Mouse (Mus musculus): Measurements from ENCODE around the gene Rhoa. TPM values are rescaled to one million over a fixed set of nuclear protein-coding genes. Genes with fewer than 3 reads are reported as not detected.

Rhoa gene
- 251 and 309 TPM in 2 replicates for polyA plus RNA-seq (2015; fragmentation: Nextera tagmentation; extraction: Ambion mirVana)

DNA sequence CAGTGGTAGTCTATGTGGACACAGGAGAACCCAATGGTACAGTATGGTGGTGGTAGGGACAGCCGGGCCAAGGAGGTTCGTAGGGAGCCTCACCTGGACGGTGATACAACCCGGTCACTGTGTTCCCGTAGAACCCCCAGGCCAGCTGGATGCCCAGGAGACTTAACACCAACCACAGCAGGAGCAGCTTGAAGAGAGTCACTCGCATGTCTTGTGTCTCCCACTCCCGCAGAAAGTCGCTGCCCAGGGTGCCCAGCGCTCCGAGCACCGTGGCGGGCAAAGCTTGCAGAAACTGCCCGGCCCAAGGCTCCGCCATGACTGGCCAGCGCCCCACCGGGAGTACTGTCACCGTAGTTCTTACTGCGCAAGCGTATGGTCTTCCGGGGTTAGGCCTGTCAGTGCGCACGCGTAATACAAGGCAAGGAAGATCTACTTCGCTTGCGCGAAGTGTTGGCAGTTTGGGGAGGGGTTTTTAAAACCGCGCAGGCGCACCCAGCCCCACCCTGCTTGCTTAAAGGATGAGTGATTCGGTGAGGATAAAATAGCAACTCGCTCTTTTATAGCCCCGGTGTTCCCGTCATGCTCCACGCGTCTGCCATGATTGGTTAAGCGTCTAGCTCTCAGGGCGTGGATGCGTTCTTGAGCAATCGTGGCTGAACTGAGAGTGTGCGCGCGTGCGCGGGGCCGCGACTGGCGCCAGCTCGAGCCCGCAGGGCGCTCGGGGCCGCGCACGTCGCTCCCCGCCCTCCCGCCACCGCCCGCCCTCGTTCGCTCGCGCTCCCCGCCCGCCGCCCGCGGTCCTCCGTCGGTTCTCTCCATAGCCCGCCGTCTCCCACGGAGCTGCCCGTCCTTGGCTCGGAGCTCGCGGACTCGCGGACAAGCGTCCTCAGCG, at the start of gene Rhoa, which contains the start of gene Tcta:
Gene Rhoa (plus strand): TSS at position 501 of the 892 bp plus-strand sequence.
Gene Tcta (minus strand): TSS at position 532 of the 892 bp plus-strand sequence.

DNA sequence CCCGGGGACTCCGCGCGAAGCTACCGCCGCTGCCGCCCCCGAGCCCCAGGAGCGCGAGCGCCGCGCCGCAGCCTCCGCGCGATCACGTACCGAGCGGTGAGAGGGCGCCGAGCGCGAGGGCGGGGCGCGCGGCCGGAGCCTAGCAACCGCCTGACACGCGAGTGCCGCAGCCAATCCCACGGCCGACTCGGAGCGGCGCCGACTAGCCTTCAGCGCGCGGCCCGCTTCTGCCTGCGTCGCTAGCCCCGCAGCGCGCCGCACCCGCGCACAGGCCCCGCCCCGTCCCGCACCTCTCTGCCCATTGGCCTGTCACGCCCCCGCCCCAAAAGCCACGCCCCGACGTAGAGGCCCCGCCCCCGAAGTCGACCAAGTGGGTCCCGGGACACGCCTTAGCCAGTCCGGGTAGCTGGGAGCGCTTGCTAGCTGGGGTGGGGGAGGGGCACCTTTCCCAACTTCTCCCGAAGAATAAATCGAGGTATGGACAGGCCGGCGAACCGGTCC, 42.2 kb upstream of the Rhoa start, which contains the start of gene Dag1:
Gene Dag1 (minus strand): TSS at position 269 of the 501 bp plus-strand sequence.

DNA sequence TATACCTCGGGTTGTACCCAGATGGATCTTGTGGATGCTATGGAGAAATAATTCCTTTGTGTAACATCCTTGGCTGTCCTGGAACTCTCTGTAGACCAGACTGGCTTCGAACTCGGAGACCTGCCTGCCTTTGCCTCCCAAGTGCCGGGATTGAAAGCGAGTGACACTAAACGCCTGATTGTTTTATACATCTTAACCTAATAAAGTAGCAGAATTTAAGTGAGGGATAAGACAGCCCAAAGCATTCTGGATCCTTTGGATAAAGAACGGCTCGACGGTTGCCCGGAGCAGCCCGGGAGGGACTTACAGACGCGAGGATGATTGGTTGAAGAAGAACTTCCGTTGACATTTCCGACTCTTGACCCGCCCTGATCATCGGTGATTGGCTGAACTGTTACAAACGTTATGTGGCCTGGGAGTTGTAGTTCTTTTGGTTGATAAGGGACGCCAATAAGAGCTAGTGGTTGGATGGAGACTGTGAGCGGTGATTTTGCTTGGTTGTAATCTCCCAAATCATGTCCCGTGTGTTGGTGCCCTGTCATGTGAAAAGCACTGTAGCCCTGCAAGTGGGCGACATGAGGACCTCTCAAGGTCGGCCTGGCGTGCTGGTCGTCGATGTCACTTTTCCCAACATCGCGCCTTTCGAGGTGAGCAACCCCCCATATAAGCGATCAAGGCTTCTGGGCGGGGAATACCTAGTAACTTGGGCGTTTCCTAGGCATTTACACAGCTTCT, 15.7 kb upstream of the Rhoa start, which contains the start of gene Nicn1:
Gene Nicn1 (plus strand): TSS at position 414 of the 735 bp plus-strand sequence.

DNA sequence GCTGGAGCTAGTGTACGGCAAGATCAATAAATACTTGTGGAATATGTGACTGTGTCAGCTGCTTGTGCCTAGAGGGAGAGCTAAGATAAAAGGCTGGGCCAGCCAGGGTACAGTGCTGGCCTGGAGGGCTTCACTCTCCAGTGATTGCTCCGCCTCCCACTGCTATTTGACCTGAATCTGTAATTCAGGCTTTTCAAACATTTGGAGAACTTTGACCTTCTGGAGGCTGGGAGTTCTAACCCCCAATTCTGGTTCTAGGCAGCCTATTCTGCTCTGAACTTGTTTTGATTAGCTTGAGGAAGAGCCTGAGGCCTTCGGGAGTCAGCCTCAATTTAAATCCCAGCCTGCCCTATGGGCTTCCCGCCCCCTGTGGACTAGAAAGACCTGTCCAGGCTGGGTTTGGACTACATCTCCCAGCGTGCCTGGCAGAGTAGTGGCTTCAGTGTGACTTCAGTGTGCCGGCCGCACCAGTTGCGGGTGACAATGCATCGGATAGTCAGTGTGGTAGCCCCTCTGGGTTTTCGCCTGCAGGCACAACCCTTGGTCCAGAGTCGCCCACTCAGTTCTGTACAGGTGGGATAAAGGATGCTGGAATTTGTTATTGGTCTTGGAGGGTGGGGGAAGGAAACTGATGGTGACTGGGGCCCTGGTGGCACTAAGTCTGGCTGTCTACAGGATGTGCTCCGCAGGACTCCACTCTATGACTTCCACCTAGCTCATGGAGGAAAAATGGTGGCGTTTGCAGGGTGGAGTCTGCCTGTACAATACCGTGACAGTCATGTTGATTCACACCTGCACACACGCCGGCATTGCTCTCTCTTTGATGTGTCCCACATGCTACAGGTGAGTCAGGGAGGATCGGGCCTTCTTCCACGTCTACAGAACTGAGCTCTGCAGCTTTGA, 9.2 kb upstream of the Rhoa start, which contains the start of gene Amt:
Gene Amt (plus strand): TSS at position 401 of the 903 bp plus-strand sequence.

DNA sequence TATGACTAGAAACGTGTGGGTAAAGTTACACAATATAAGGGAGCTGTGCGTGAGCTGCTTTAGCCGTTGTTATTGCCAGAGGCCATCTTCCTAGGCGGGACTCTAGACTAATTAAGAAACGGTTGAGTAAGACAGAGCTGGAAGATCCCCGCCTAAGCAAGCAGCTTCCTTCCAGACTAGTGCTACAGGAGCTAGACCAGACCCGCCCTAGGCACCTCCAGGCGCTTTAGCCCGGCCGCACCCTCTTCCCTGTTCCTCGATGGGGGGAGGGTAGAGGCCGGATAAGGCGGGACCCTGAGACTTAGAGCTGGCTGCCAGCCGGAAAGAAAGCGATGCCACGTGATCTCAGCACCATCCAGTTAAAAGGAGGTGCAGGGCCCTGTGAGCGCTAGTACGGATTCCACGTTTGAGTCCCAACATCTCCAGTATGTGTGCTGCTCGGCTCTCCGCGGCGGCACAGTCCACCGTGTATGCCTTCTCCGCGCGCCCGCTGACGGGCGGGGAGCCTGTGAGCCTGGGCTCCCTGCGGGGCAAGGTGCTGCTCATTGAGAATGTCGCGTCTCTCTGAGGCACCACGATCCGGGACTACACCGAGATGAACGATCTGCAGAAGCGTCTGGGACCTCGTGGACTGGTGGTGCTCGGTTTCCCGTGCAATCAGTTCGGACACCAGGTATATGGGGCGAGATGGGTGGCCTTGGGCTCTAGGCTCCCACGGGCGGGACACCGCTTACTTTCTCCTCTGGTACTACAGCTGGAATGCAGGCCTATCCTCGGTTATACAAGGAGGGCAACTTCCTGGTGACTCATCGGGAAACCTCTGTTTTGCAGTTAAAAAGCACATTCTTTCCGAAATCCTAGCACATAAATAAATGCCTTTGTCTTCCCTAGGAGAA, 33.2 kb downstream of the Rhoa start, which contains the start of gene Gpx1:
Gene Gpx1 (plus strand): TSS at position 18 of the 896 bp plus-strand sequence.

DNA sequence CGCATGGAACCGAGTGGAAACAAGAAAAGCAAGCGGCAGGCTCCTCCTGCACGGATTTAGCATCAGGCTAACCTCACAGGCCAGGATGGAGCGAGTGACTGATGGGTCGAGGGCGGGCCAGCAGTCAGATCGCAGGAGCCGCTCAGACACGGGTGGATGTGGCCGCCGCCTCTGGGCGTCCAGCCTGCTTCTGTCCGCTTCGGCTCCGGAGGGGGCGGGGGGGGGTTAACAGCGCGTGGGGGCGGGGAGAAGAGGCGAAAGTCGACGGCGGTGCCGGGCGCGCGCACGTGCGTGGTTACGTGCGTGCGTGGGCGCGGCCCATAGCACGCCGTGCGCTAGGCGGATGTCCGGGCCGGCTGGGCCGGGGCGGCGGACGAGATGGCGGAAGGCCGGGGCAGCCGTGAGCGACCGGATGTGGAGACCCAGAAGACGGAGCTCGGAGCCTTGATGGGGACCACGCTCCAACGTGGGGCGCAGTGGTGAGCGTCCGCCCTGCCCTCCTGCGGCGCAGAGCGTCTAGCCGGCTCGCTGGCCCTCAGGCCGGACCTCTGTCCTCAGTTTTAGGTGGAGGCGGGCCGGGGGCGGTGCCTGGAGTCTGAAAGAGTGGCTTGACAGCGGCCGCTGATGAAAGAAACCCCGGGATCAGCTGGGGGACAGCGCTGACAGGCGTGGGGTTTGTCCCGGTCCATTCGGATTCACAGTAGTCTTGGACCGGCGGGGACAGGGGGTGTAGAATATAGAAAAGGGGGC, 41.8 kb downstream of the Rhoa start, which contains the start of gene Usp4:
Gene Usp4 (plus strand): TSS at position 314 of the 750 bp plus-strand sequence.

Other genes starting within 250 kb of the Rhoa start
- gene Mst1, start 225.7 kb upstream of the Rhoa start, polyA plus RNA-seq (2015; fragmentation: Nextera tagmentation; extraction: Ambion mirVana) = 0.19 and 0.44 TPM in 2 replicates
- 24.1 and 31.9 TPM in 2 replicates for gene Rnf123, start 222.8 kb upstream of the Rhoa start, polyA plus RNA-seq (2015; fragmentation: Nextera tagmentation; extraction: Ambion mirVana)
- 25.7 and 28.6 TPM in 2 replicates for gene Apeh, start 211.5 kb upstream of the Rhoa start, polyA plus RNA-seq (2015; fragmentation: Nextera tagmentation; extraction: Ambion mirVana)
- 0.12 and 0.13 TPM in 2 replicates for gene Bsn, start 115.7 kb upstream of the Rhoa start, polyA plus RNA-seq (2015; fragmentation: Nextera tagmentation; extraction: Ambion mirVana)
- 160 and 165 TPM in 2 replicates for gene Dag1, start 42.2 kb upstream of the Rhoa start, polyA plus RNA-seq (2015; fragmentation: Nextera tagmentation; extraction: Ambion mirVana)
- 13.9 and 14.8 TPM in 2 replicates for gene Nicn1, start 15.7 kb upstream of the Rhoa start, polyA plus RNA-seq (2015; fragmentation: Nextera tagmentation; extraction: Ambion mirVana)
- gene Amt, start 9.3 kb upstream of the Rhoa start, polyA plus RNA-seq (2015; fragmentation: Nextera tagmentation; extraction: Ambion mirVana) = 2.1 and 2.4 TPM in 2 replicates
- 43.3 and 45.6 TPM in 2 replicates for gene Tcta, start within 50 bp of the Rhoa start, polyA plus RNA-seq (2015; fragmentation: Nextera tagmentation; extraction: Ambion mirVana)
- 242 and 328 TPM in 2 replicates for gene Gpx1, start 32.8 kb downstream of the Rhoa start, polyA plus RNA-seq (2015; fragmentation: Nextera tagmentation; extraction: Ambion mirVana)
- gene Usp4, start 41.7 kb downstream of the Rhoa start, polyA plus RNA-seq (2015; fragmentation: Nextera tagmentation; extraction: Ambion mirVana) = 42.4 and 44.9 TPM in 2 replicates
- 0.15 and 0.28 TPM in 2 replicates for gene 1700102P08Rik, start 86.7 kb downstream of the Rhoa start, polyA plus RNA-seq (2015; fragmentation: Nextera tagmentation; extraction: Ambion mirVana)
- gene Ccdc36, start 122.4 kb downstream of the Rhoa start, polyA plus RNA-seq (2015; fragmentation: Nextera tagmentation; extraction: Ambion mirVana) = 0.45 and 0.71 TPM in 2 replicates
- not detected in 2 replicates for gene BC048562, start 130.4 kb downstream of the Rhoa start, polyA plus RNA-seq (2015; fragmentation: Nextera tagmentation; extraction: Ambion mirVana)
- gene Ccdc71, start 154.4 kb downstream of the Rhoa start, polyA plus RNA-seq (2015; fragmentation: Nextera tagmentation; extraction: Ambion mirVana) = 22.3 and 24.9 TPM in 2 replicates
- 14.7 and 17.2 TPM in 2 replicates for gene Klhdc8b, start 155.5 kb downstream of the Rhoa start, polyA plus RNA-seq (2015; fragmentation: Nextera tagmentation; extraction: Ambion mirVana)
- gene Lamb2, start 173.6 kb downstream of the Rhoa start, polyA plus RNA-seq (2015; fragmentation: Nextera tagmentation; extraction: Ambion mirVana) = 34.7 and 41.0 TPM in 2 replicates
- 38.7 and 43.0 TPM in 2 replicates for gene Usp19, start 184.5 kb downstream of the Rhoa start, polyA plus RNA-seq (2015; fragmentation: Nextera tagmentation; extraction: Ambion mirVana)
- gene Qars, start 201.6 kb downstream of the Rhoa start, polyA plus RNA-seq (2015; fragmentation: Nextera tagmentation; extraction: Ambion mirVana) = 47.8 and 49.7 TPM in 2 replicates
- 62.0 and 62.6 TPM in 2 replicates for gene Qrich1, start 210.7 kb downstream of the Rhoa start, polyA plus RNA-seq (2015; fragmentation: Nextera tagmentation; extraction: Ambion mirVana)